Mouse (Mus musculus) neural tube, embryonic 13.5 days (tissue): ENCODE data around the gene Bcas3. TPM values are rescaled to one million over a fixed set of nuclear protein-coding genes. Genes with fewer than 3 reads are reported as not detected.

Experiments used
- ATAC-seq: fragments of 200-750 bp; cut with Nextera tagmentation; 2 replicates; pipeline ENCODE4 v1.8.0; 2017; ENCODE audit warnings: low read depth, mild to moderate bottlenecking, moderate TSS enrichment, moderate library complexity
- H3K27ac ChIP-seq: fragments of 300-500 bp; sonication (generic); replicated peaks from 2 replicates; pipeline ENCODE4 v1.5.1; 2015; ENCODE audit warnings: moderate library complexity, mild to moderate bottlenecking, inconsistent platforms
- H3K27me3 ChIP-seq: fragments of 300-500 bp; sonication (generic); 2 replicates; pipeline ENCODE4 v1.6.1; 2015; ENCODE audit warnings: mild to moderate bottlenecking, inconsistent platforms
- H3K36me3 ChIP-seq: fragments of 300-500 bp; sonication (generic); 2 replicates; pipeline ENCODE4 v1.6.1; 2015; ENCODE audit warnings: mild to moderate bottlenecking, inconsistent platforms
- H3K4me1 ChIP-seq: fragments of 300-500 bp; sonication (generic); replicated peaks from 2 replicates; pipeline ENCODE4 v1.6.1; 2015; ENCODE audit warnings: inconsistent platforms
- H3K4me2 ChIP-seq: fragments of 300-500 bp; sonication (generic); 2 replicates; pipeline ENCODE4 v1.6.1; 2015; ENCODE audit warnings: inconsistent platforms, mild to moderate bottlenecking, moderate library complexity
- H3K4me3 ChIP-seq: fragments of 300-500 bp; sonication (generic); 2 replicates; pipeline ENCODE4 v1.5.1; 2015; ENCODE audit warnings: mild to moderate bottlenecking, inconsistent platforms
- H3K9ac ChIP-seq: fragments of 300-500 bp; sonication (generic); 2 replicates; pipeline ENCODE4 v1.6.1; 2015; ENCODE audit warnings: moderate library complexity, mild to moderate bottlenecking, inconsistent platforms
- H3K9me3 ChIP-seq: fragments of 300-500 bp; sonication (generic); 2 replicates; pipeline ENCODE4 v1.6.1; 2016; ENCODE audit warnings: inconsistent platforms
- WGBS: fragments of 180-500 bp; shearing (Covaris S2); methylation state at CpG from one replicate; pipeline ENCODE4 v1.1.7; 2015; 5-methylcytosine and 5-hydroxymethylcytosine counted together
- polyA plus RNA-seq: library from polyadenylated mRNA; unstranded; fragments of >200 nt; fragmentation: Nextera tagmentation; extraction: Ambion mirVana; gene quantifications from 2 replicates; pipeline ENCODE4 v1.2.1, GENCODE M21; 2015

Bcas3 gene
- polyA plus RNA-seq, 1 experiment from 2014 or later = 37.7 TPM

GRCm38 (mm10) chr11:85734317-85735211 is 381.6 kb downstream of the Bcas3 start:
- Histone ChIP-seq H3K4me2 (no peak overlapping the region), H3K9ac (no peak overlapping the region), H3K27ac (no peak overlapping the region), H3K4me3 (no peak overlapping the region), H3K27me3 (peaks cover 5% of the 10 kb centered on the region; the same call in 1 of the 2 replicates), H3K36me3 (no peaks in the 10 kb centered on the region), H3K4me1 (peaks cover 15% of the 10 kb centered on the region), H3K9me3 (no peaks in the 10 kb centered on the region)
- ATAC-seq = no peak
- 48% methylated on average over 7 of the region's 7 CpGs for WGBS

- H3K36me3 ChIP-seq = no peaks in the 10 kb centered on the region
- H3K27me3 ChIP-seq = peaks cover 5% of the 10 kb centered on the region; the same call in 1 of the 2 replicates
- ATAC-seq = no peak
- peaks cover 20% of the 10 kb centered on the region for H3K4me1 ChIP-seq
- 25% methylated on average over 9 of the region's 9 CpGs for WGBS
- H3K4me2 ChIP-seq = no peak overlapping the region
- H3K9ac ChIP-seq = no peak overlapping the region
- no peak overlapping the region for H3K27ac ChIP-seq
- H3K4me3 ChIP-seq = no peak overlapping the region
- H3K9me3 ChIP-seq = no peaks in the 10 kb centered on the region
Observed at GRCm38 (mm10) chr11:85737227-85737626, 384.3 kb downstream of the Bcas3 start.

- H3K9me3 ChIP-seq = no peaks in the 10 kb centered on the region
- peaks cover 20% of the 10 kb centered on the region for H3K4me1 ChIP-seq
- H3K4me2 ChIP-seq = no peak overlapping the region
- no peak for ATAC-seq
- H3K27me3 ChIP-seq = peaks cover 5% of the 10 kb centered on the region; the same call in 1 of the 2 replicates
- H3K9ac ChIP-seq = no peak overlapping the region
- H3K27ac ChIP-seq = no peak overlapping the region
- WGBS = 26% methylated on average over 3 of the region's 3 CpGs
- no peaks in the 10 kb centered on the region for H3K36me3 ChIP-seq
- H3K4me3 ChIP-seq = no peak overlapping the region
Observed at GRCm38 (mm10) chr11:85737893-85738292, 384.9 kb downstream of the Bcas3 start.

- WGBS = 26% methylated on average over 5 of the region's 5 CpGs
- Histone ChIP-seq H3K9me3 (no peaks in the 10 kb centered on the region), H3K9ac (no peak overlapping the region), H3K4me1 (peaks cover 20% of the 10 kb centered on the region), H3K36me3 (no peaks in the 10 kb centered on the region), H3K4me2 (no peak overlapping the region), H3K27me3 (peaks cover 5% of the 10 kb centered on the region; the same call in 1 of the 2 replicates), H3K4me3 (no peak overlapping the region), H3K27ac (no peak overlapping the region)
- ATAC-seq = no peak
Observed at GRCm38 (mm10) chr11:85738585-85738984, 385.6 kb downstream of the Bcas3 start.

GRCm38 (mm10) chr11:85739266-85739977 is 386.5 kb downstream of the Bcas3 start:
- no peak for ATAC-seq
- no peak overlapping the region for H3K4me3 ChIP-seq
- 34% methylated on average over 6 of the region's 6 CpGs for WGBS

GRCm38 (mm10) chr11:85746373-85746772 is 393.4 kb downstream of the Bcas3 start:
- H3K4me1 ChIP-seq = no peaks in the 10 kb centered on the region
- ATAC-seq = no peak
- no peaks in the 10 kb centered on the region for H3K27me3 ChIP-seq
- H3K4me2 ChIP-seq = no peak overlapping the region
- no peak overlapping the region for H3K4me3 ChIP-seq
- no peak overlapping the region for H3K9ac ChIP-seq
- no peaks in the 10 kb centered on the region for H3K9me3 ChIP-seq
- no peaks in the 10 kb centered on the region for H3K36me3 ChIP-seq
- H3K27ac ChIP-seq = no peak overlapping the region
- 79% methylated on average over 7 of the region's 7 CpGs for whole genome bisulfite sequencing

More at GRCm38 (mm10) chr11:85739266-85739977, 386.5 kb downstream of the Bcas3 start:
- H3K27ac ChIP-seq = no peak overlapping the region
- peaks cover 17% of the 10 kb centered on the region for H3K4me1 ChIP-seq
- H3K4me2 ChIP-seq = no peak overlapping the region
- H3K27me3 ChIP-seq = peaks cover 5% of the 10 kb centered on the region; the same call in 1 of the 2 replicates
- H3K9ac ChIP-seq = no peak overlapping the region
- no peaks in the 10 kb centered on the region for H3K36me3 ChIP-seq
- H3K9me3 ChIP-seq = no peaks in the 10 kb centered on the region

GRCm38 (mm10) chr11:85748891-85749290 is 395.9 kb downstream of the Bcas3 start:
- ATAC-seq = no peak
- Histone ChIP-seq H3K4me1 (no peaks in the 10 kb centered on the region), H3K9me3 (no peaks in the 10 kb centered on the region), H3K36me3 (no peaks in the 10 kb centered on the region), H3K4me2 (no peak overlapping the region), H3K27ac (no peak overlapping the region), H3K4me3 (no peak overlapping the region), H3K9ac (no peak overlapping the region), H3K27me3 (no peaks in the 10 kb centered on the region)
- 90% methylated on average over 2 of the region's 2 CpGs for WGBS

- Histone ChIP-seq H3K36me3 (no peaks in the 10 kb centered on the region), H3K4me1 (peaks cover 12% of the 10 kb centered on the region), H3K27ac (no peak overlapping the region), H3K9ac (no peak overlapping the region), H3K9me3 (no peaks in the 10 kb centered on the region), H3K4me2 (no peak overlapping the region), H3K27me3 (peaks cover 6% of the 10 kb centered on the region; the same call in 1 of the 2 replicates), H3K4me3 (no peak overlapping the region)
- 64% methylated on average over 11 of the region's 11 CpGs for WGBS
- no peak for ATAC-seq
Observed at GRCm38 (mm10) chr11:85751171-85751570, 398.2 kb downstream of the Bcas3 start.

- peaks cover 18% of the 10 kb centered on the region for H3K4me1 ChIP-seq
- no peaks in the 10 kb centered on the region for H3K36me3 ChIP-seq
- H3K9me3 ChIP-seq = no peaks in the 10 kb centered on the region
- H3K4me3 ChIP-seq = no peak overlapping the region
- H3K27ac ChIP-seq = peak overlapping the region; percentile 34; the same call in 1 of the 2 replicates
- no peak overlapping the region for H3K9ac ChIP-seq
- ATAC-seq = no peak
- H3K4me2 ChIP-seq = 0 out of 2 replicates have a peak overlapping the region, but pooled peaks have one; percentile 7
- 35% methylated on average over 13 of the region's 13 CpGs for WGBS
- H3K27me3 ChIP-seq = peaks cover 7% of the 10 kb centered on the region; the same call in 1 of the 2 replicates
Observed at GRCm38 (mm10) chr11:85754631-85755502, 401.9 kb downstream of the Bcas3 start.

- ATAC-seq = no peak
- Histone ChIP-seq H3K9me3 (no peaks in the 10 kb centered on the region), H3K4me2 (no peak overlapping the region), H3K9ac (no peak overlapping the region), H3K4me1 (peaks cover 25% of the 10 kb centered on the region), H3K36me3 (no peaks in the 10 kb centered on the region), H3K4me3 (no peak overlapping the region), H3K27ac (no peak overlapping the region), H3K27me3 (peaks cover 7% of the 10 kb centered on the region; the same call in 1 of the 2 replicates)
- 86% methylated on average over 2 of the region's 2 CpGs for WGBS
Observed at GRCm38 (mm10) chr11:85755503-85756044, 402.6 kb downstream of the Bcas3 start.

GRCm38 (mm10) chr11:85758891-85759290 is 405.9 kb downstream of the Bcas3 start:
- Histone ChIP-seq H3K4me2 (no peak overlapping the region), H3K9ac (no peak overlapping the region), H3K27me3 (peaks cover 18% of the 10 kb centered on the region), H3K9me3 (no peaks in the 10 kb centered on the region), H3K36me3 (no peaks in the 10 kb centered on the region), H3K4me3 (no peak overlapping the region), H3K27ac (no peak overlapping the region), H3K4me1 (peaks cover 37% of the 10 kb centered on the region)
- 72% methylated on average over 9 of the region's 9 CpGs for WGBS
- no peak for ATAC-seq
